Mouse (Mus musculus): Measurements from ENCODE around the gene Morn1.

- TF ChIP-seq CTCF (IDR thresholded peaks at IDR 0.05; ENCODE audit: control insufficient read depth, insufficient read depth, insufficient replicate concordance, low read depth, low read length) = no peak
- TF ChIP-seq POLR2A (IDR thresholded peaks at IDR 0.05; ENCODE audit: control insufficient read depth, low read depth, low read length) = no peak
Measured at GRCm38 (mm10) chr4:155184248-155185070, 98.1 kb downstream of the Morn1 start.
